Mouse (Mus musculus) T-helper 2 cell (primary cell): ENCODE measurements around the gene Klk1b26.
"Not testable (repeated sequence)": the region's sequence is repeated elsewhere in the genome, so short reads cannot be mapped to it uniquely, and the experiment has no call there.

ENCODE experiments used
- in situ Hi-C: fragments of 300-600 bp; cut with MboI, MseI; formaldehyde crosslinking; loops from one replicate; pipeline ENCODE4 v1.15.1; 2025; ENCODE audit warnings: high pct_unique_total_duplicates

The Klk1b26 gene

DNA sequence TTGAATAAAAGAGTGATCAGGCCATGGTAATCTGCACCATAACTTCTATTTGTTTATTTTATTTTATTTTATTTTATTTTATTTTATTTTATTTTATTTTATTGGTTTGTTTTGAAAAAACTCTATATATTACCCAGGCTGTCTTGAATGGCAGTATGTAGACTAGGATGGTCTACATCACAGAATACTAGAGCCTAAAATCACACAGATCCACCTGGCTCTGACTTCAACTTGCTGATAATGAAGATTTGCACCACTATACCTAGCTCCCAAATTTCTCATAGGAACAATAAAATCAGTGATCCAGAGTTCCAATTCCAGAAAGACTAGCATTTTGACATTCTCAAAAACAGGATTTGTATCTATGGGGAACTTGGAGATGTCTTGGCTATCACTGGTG, at the start of gene Klk1b26:
Klk1b26 (plus strand) TSS at position 301 of the 400 bp plus-strand sequence.
- in situ Hi-C loops: not testable (repeated sequence)

DNA sequence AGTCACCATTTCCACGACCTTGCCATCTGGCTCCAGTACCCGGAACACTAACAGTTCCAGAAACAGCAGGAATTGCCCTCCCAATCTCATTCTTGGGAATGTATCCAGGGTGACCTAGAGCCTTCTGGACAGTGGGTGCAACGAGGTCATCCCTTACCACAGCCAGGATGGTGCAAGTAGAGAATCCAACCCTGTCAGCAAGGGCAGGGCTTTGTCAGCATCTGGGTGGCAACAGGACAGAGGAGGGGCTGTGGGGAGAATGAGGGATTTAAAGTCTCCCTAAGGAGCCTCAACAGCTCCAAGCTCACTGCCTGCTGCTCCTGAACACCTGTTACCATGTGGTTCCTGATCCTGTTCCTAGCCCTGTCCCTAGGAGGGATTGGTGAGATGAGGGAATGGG, 45.5 kb upstream of the Klk1b26 start, which contains the start of gene Klk1b1:
Klk1b1 (plus strand) TSS at position 301 of the 400 bp plus-strand sequence.
- in situ Hi-C loops: no loop called here

DNA sequence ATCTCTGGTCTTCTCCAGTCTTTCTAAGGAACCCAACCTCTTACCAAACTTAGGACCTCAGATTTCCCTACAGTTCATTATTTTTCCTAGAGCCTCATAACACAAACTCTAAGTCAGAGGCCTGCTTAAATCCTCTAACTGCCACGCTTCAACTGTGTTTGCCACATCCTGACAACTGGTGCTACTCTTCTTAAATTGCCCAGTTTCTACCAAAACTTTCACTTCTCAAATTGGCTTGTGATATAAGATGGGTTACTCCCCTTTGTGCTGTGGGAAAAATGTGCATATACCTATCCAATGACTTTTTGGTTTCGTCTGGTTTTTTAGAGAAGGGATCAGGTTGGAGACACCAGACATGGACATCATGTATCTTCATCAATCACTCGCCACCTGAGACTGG, 44.9 kb upstream of the Klk1b26 start:
- in situ Hi-C loops: no loop called here

DNA sequence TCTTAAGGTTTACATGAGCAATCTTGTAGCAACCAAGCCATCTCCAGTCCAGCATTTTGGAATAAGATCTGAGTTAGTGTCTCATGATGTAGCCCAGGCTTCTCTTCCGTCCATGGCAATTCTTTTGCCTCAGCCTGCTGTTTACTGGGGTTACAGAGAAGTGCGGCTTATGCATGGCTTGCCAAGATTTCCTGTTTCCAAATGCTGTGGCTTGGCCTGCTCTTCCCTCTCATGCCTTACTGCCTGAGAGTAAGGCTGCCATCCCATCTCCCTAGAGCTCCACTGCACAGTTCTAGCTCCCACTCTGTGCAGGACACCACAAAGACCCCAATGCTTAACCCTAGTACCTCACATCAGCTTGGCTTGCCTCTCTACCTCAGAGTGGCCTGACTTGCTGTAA, 44.4 kb upstream of the Klk1b26 start:
- in situ Hi-C loops: no loop called here

DNA sequence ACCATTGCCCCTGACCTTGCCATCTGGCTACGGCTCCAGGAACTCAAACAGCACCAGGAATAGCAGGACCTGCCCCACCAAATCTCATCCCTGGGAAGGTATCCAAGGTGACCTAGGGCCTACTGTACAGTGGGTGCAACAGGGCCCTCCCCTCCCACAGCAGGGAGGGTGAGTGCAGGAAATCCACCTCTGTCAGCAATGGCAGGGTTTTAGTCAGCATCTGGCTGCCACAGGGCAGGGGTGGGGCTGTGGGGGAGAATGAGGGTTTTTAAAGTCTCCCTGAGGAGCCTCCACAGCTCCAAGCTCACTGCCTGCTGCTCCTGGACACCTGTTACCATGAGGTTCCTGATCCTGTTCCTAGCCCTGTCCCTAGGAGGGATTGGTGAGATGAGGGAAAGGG, 36.2 kb upstream of the Klk1b26 start, which contains the start of gene Klk1b9:
Klk1b9 (plus strand) TSS at position 301 of the 400 bp plus-strand sequence.
- in situ Hi-C loops: not testable (repeated sequence)

DNA sequence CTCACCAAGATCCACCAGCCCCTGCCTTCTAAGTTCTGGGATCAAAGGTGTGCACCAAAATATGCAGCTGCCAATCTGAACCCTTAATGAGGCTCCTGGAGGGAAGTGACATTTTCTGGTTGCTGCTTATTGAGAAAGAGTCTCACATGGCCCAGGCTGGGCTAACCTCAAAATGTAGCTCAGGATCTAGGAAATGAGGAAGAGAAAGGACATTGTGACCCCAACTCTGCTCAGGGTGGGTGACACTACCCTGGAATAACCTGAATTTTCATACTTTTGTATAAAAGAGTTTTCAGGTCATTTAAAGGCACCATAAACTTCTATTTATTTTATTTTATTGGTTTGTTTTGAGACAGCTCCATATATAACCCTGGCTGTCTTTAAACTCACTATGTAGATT, 26.3 kb upstream of the Klk1b26 start:
- in situ Hi-C loops: no loop called here

DNA sequence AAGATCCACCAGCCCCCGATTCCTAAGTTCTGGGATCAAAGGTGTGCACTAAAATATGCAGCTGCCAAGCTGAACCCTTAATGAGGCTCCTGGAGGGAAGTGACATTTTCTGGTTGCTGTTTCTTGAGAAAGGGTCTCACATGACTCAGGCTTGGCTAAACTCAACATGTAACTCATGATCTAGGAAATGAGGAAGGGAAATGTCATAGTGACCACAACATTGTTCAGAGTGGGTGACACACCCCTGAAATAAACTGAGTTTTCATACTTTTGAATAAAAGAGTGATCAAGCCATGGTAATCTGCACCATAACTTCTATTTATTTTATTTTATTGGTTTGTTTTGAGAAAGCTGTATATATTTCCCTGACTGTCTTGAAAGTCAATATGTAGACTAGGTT, 17.1 kb upstream of the Klk1b26 start:
- in situ Hi-C loops: not testable (repeated sequence)

DNA sequence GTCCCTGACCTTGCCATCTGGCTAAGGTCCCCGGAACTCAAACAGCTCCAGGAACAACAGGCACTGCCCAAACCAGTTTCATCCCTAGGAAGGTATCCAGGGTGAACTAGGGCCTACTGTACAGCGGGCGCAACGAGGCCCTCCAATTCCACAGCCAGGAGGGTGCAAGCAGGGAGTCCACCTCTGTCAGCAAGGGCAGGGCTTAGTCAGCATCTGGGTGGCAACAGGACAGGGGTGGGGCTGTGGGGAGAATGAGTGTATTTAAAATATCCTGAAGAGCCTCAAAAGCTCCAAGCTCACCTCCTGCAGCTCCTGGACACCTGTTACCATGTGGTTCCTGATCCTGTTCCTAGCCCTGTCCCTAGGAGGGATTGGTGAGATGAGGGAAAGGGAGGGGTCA, 16.4 kb upstream of the Klk1b26 start, which contains the start of gene Klk1b11:
Klk1b11 (plus strand) TSS at position 301 of the 400 bp plus-strand sequence.
- in situ Hi-C loops: not testable (repeated sequence)

DNA sequence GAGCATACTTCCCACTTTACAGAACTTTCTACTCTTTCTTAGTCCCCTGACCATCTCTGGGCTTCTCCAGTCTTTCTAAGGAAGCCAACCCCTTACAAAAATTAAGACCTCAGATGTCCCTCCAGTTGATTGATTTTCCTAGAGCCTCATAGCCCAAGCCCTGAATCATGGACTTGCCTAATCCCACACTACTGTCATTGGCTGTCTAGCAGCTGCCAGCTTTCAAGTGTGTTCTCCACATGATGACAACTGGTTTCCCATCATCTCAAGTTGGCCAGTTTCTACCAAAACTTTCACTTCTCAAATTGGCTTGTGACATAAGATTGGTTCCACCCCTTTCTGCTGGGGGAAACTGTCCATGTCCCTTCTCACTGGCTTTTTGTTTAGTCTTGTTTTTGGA, 7.1 kb upstream of the Klk1b26 start:
- in situ Hi-C loops: no loop called here

DNA sequence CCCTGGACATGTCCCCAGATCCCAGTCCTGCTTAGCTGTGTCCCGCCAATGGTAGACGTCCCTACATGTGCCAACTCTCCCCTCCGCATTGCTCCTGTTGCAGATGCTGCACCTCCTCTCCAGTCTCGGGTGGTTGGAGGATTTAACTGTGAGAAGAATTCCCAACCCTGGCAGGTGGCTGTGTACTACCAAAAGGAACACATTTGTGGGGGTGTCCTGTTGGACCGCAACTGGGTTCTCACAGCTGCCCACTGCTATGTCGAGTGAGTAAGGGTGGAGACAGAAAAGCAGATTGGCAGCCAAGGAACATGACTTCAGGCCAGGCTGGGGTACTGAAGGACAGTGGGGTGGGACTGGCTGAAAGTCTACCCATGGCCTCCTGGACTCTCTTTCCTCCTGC, 2.7 kb downstream of the Klk1b26 start:
- in situ Hi-C loops: not testable (repeated sequence)

DNA sequence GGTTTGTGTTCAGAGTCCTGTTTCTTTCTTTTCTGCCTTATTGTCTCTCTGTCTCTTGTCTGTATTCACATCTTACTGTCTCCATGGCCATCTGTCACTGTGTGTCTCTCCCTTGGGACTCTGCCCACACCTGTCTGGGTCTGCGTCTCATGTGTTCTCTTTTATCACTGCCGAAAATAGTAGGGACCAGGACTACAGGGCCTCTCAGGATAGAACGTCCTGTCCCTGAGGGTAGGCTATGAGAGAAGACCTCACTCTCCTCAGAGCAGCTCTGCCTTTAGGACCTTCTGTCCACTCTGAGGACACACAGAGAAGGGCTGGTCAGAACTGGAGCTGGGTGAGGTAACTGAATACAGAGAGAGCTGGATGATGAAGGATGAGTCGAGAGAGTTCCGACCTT, 3.1 kb downstream of the Klk1b26 start:
- in situ Hi-C loops: no loop called here

DNA sequence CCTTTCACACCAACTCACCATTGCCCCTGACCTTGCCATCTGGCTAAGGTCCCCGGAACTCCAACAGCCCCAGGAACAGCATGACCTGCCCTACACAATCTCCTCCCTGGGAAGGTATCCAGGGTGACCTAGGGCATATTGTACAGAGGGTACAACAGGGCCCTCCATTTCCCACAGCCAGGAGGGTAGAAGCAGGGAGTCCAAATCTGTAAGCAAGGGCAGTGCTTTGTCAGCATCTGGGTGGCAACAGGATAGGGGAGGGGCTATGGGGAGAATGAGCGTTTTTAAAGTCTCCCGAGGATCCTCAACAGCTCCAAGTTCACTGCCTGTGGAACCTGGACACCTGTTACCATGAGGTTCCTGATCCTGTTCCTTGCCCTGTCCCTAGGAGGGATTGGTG, 40.0 kb downstream of the Klk1b26 start, which contains the start of gene Klk1b27:
Klk1b27 (plus strand) TSS at position 301 of the 400 bp plus-strand sequence.
- in situ Hi-C loops: loop anchor here (10.0 kb wide), 1 partner anchor 143 kb away; the partner anchor contains the start of gene Klk1b3
